Comparison of ENCODE assay signal across 8 mouse cellular contexts in the genomic region with DNA sequence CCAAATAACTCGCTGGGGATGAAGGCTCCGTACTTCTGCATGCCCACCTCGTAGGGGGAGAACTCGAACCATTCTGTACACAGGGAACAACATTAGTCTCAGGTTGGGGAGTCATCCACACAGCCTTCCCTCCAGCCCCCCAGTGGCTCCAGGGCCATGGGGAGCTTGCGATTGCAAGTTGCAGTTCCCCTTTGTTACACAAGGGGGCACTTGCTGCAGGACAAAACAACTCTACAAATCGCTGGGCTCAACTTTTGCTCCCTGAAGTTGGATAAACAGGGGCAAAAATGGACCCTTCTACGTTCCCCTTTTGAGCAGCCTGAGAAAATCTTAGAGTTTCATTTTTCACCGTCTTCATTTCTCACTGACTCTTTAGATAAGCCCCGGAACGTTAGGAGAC. TPM values are rescaled to one million over a fixed set of nuclear protein-coding genes. Genes with fewer than 3 reads are reported as not detected.
DNase-seq lines count a peak whose midpoint lies in the region; ATAC-seq lines count a peak whose summit lies in the region.

No protein-coding gene starts in this region.

- no peaks in the 10 kb centered on the region for H3K4me1 ChIP-seq in midbrain, embryonic 14.5 days (ENCODE audit: control insufficient read depth, insufficient read depth, low read length)
- H3K4me1 ChIP-seq in midbrain, embryonic 13.5 days (replicated peaks) = no peaks in the 10 kb centered on the region
- H3K4me1 ChIP-seq in embryonic facial prominence, embryonic 10.5 days = peaks cover 7% of the 10 kb centered on the region; the same call in 1 of the 2 replicates
- H3K4me1 ChIP-seq in intestine, embryonic 15.5 days (replicated peaks) = no peaks in the 10 kb centered on the region
- peaks cover 11% of the 10 kb centered on the region for H3K4me1 ChIP-seq in liver, embryonic 13.5 days (replicated peaks)

- H3K36me3 ChIP-seq in midbrain, embryonic 14.5 days (ENCODE audit: control insufficient read depth, insufficient read depth, low read length) = no peaks in the 10 kb centered on the region
- H3K36me3 ChIP-seq in midbrain, embryonic 13.5 days = no peaks in the 10 kb centered on the region
- no peaks in the 10 kb centered on the region for H3K36me3 ChIP-seq in embryonic facial prominence, embryonic 10.5 days (replicated peaks)
- no peaks in the 10 kb centered on the region for H3K36me3 ChIP-seq in intestine, embryonic 15.5 days
- no peaks in the 10 kb centered on the region for H3K36me3 ChIP-seq in liver, embryonic 13.5 days

- ATAC-seq in midbrain, embryonic 14.5 days (ENCODE audit: low FRiP score, low TSS enrichment) = no peak
- no peak for ATAC-seq in midbrain, embryonic 13.5 days
- ATAC-seq in intestine, embryonic 15.5 days = no peak
- ATAC-seq in liver, embryonic 13.5 days (ENCODE audit: low read depth) = no peak
- no peak for ATAC-seq in inflammation-experienced regulatory T-cells, adult 6 months

- WGBS in midbrain, embryonic 14.5 days = 29% methylated on average over 10 of the region's 10 CpGs
- 24% methylated on average over 10 of the region's 10 CpGs for WGBS in midbrain, embryonic 13.5 days
- WGBS in embryonic facial prominence, embryonic 10.5 days = 25% methylated on average over 10 of the region's 10 CpGs
- 27% methylated on average over 10 of the region's 10 CpGs for WGBS in intestine, embryonic 15.5 days
- WGBS in liver, embryonic 13.5 days (ENCODE audit: insufficient replicate concordance) = 17% methylated on average over 10 of the region's 10 CpGs

- no peaks in the 10 kb centered on the region for H3K27me3 ChIP-seq in midbrain, embryonic 14.5 days (ENCODE audit: control insufficient read depth, insufficient read depth, low read length)
- no peaks in the 10 kb centered on the region for H3K27me3 ChIP-seq in midbrain, embryonic 13.5 days
- no peaks in the 10 kb centered on the region for H3K27me3 ChIP-seq in embryonic facial prominence, embryonic 10.5 days (replicated peaks; ENCODE audit: low read depth, poor library complexity, severe bottlenecking)
- H3K27me3 ChIP-seq in intestine, embryonic 15.5 days (replicated peaks) = no peaks in the 10 kb centered on the region
- H3K27me3 ChIP-seq in liver, embryonic 13.5 days = 0 out of 2 replicates have a peak, but pooled peaks cover 2% of the 10 kb centered on the region

- no peaks in the 10 kb centered on the region for H3K9me3 ChIP-seq in midbrain, embryonic 14.5 days (ENCODE audit: control insufficient read depth, low read length)
- H3K9me3 ChIP-seq in midbrain, embryonic 13.5 days = no peaks in the 10 kb centered on the region
- no peaks in the 10 kb centered on the region for H3K9me3 ChIP-seq in embryonic facial prominence, embryonic 10.5 days
- H3K9me3 ChIP-seq in intestine, embryonic 15.5 days = no peaks in the 10 kb centered on the region
- H3K9me3 ChIP-seq in liver, embryonic 13.5 days (replicated peaks) = no peaks in the 10 kb centered on the region

- H3K4me2 ChIP-seq in midbrain, embryonic 14.5 days (ENCODE audit: low read length) = no peak overlapping the region
- H3K4me2 ChIP-seq in midbrain, embryonic 13.5 days (replicated peaks) = no peak overlapping the region
- 0 out of 2 replicates have a peak overlapping the region, but pooled peaks have one; percentile 3 for H3K4me2 ChIP-seq in intestine, embryonic 15.5 days (replicated peaks)
- H3K4me2 ChIP-seq in liver, embryonic 13.5 days = no peak overlapping the region

- H3K4me3 ChIP-seq in midbrain, embryonic 14.5 days (replicated peaks; ENCODE audit: low read depth, low read length) = no peak overlapping the region
- H3K4me3 ChIP-seq in midbrain, embryonic 13.5 days (replicated peaks) = no peak overlapping the region
- H3K4me3 ChIP-seq in embryonic facial prominence, embryonic 10.5 days = no peak overlapping the region
- H3K4me3 ChIP-seq in intestine, embryonic 15.5 days (replicated peaks) = no peak overlapping the region
- H3K4me3 ChIP-seq in liver, embryonic 13.5 days (replicated peaks) = no peak overlapping the region

- no peak overlapping the region for H3K27ac ChIP-seq in midbrain, embryonic 14.5 days (replicated peaks; ENCODE audit: low read depth, low read length)
- no peak overlapping the region for H3K27ac ChIP-seq in midbrain, embryonic 13.5 days
- H3K27ac ChIP-seq in embryonic facial prominence, embryonic 10.5 days (replicated peaks) = no peak overlapping the region
- H3K27ac ChIP-seq in intestine, embryonic 15.5 days = no peak overlapping the region
- no peak overlapping the region for H3K27ac ChIP-seq in liver, embryonic 13.5 days

- H3K9ac ChIP-seq in midbrain, embryonic 14.5 days (replicated peaks; ENCODE audit: low read length) = no peak overlapping the region
- H3K9ac ChIP-seq in midbrain, embryonic 13.5 days (replicated peaks) = no peak overlapping the region
- no peak overlapping the region for H3K9ac ChIP-seq in intestine, embryonic 15.5 days
- no peak overlapping the region for H3K9ac ChIP-seq in liver, embryonic 13.5 days

- DNase-seq in midbrain, embryonic 14.5 days = peak; percentile 66
- DNase-seq in adrenal gland, postnatal 25 days = peak; percentile 50
- DNase-seq in embryonic facial prominence, embryonic 10.5 days (ENCODE audit: low spot score) = peak; percentile 64
- peak; percentile 22 for DNase-seq in liver, embryonic 13.5 days
- DNase-seq in retina, adult 2 months (ENCODE audit: low read depth, low spot score) = peak; percentile 26

RNA-seq across cellular contexts. Expression of gene Ehd4, which starts 19.3 kb away (rescaled TPM):
- 3.5 and 11.9 TPM in 2 replicates for polyA plus RNA-seq in midbrain, embryonic 14.5 days (2014; fragmentation: Nextera tagmentation; extraction: Ambion mirVana)
- polyA plus RNA-seq in midbrain, embryonic 13.5 days (2015; fragmentation: Nextera tagmentation; extraction: Ambion mirVana) = 14.1 and 16.4 TPM in 2 replicates
- 35.4 and 48.9 TPM in 2 replicates for total RNA-seq in adrenal gland, postnatal 25 days (2021)
- 25.9 and 26.3 TPM in 2 replicates for polyA plus RNA-seq in embryonic facial prominence, embryonic 10.5 days (2016; fragmentation: Nextera tagmentation; extraction: Ambion mirVana)
- 50.0 and 50.1 TPM in 2 replicates for polyA plus RNA-seq in intestine, embryonic 15.5 days (2015; fragmentation: Nextera tagmentation; extraction: Ambion mirVana)
- polyA plus RNA-seq in liver, embryonic 13.5 days (2015; fragmentation: Nextera tagmentation; extraction: Ambion mirVana) = 27.2 and 30.8 TPM in 2 replicates
- polyA plus RNA-seq in inflammation-experienced regulatory T-cells, adult 6 months (2017; shearing (Covaris generic)) = 10 to 100 TPM in 1 of 3 experiments, 1 to 10 TPM in 2; 2.9 to 16.2 (median 3.9) TPM
